Mouse (Mus musculus) B cell, adult 67 days (primary cell): ENCODE measurements around the gene Gm10401. TPM values are rescaled to one million over a fixed set of nuclear protein-coding genes. Genes with fewer than 3 reads are reported as not detected.

ENCODE experiments used
- total RNA-seq, 2 experiments: library from RNA; stranded (reverse); gene quantifications; 4 replicates each; pipeline ENCODE4 v1.2.4; 2023

The Gm10401 gene
- not detected for total RNA-seq

GRCm38 (mm10) chr5:115098195-115098594 is at the start of gene Gm10401:
Gm10401 (minus strand) TSS chr5:115098295.

GRCm38 (mm10) chr5:115134234-115135165 is 36.4 kb upstream of the Gm10401 start, which contains the start of gene Unc119b:
Unc119b (minus strand) TSS chr5:115134975.

GRCm38 (mm10) chr5:115118961-115119570 is 21.0 kb upstream of the Gm10401 start, which contains the start of gene Acads:
Acads (minus strand) TSS chr5:115119346.

Other genes starting within 250 kb of the Gm10401 start
- gene 4930519G04Rik, start 244.6 kb downstream of the Gm10401 start, total RNA-seq = under 1 TPM in 1 of 2 experiments, not detected in 1; 0.26 TPM
- not detected for gene Gm9936, start 239.6 kb downstream of the Gm10401 start, total RNA-seq
- 10 to 100 TPM in 1 of 2 experiments, 1 to 10 TPM in 1; 6.5 to 11.0 TPM for gene Oasl2, start 201.4 kb downstream of the Gm10401 start, total RNA-seq
- gene Oasl1, start 175.1 kb downstream of the Gm10401 start, total RNA-seq = 10 to 100 TPM; 17.6 to 26.5 TPM
- 10 to 100 TPM; 36.0 to 48.3 TPM for gene 2210016L21Rik, start 156.1 kb downstream of the Gm10401 start, total RNA-seq
- not detected for gene Hnf1a, start 127.2 kb downstream of the Gm10401 start, total RNA-seq
- 10 to 100 TPM; 52.6 to 56.1 TPM for gene Sppl3, start 87.2 kb downstream of the Gm10401 start, total RNA-seq
- 10 to 100 TPM; 15.7 to 20.1 TPM for gene Acads, start 21.1 kb upstream of the Gm10401 start, total RNA-seq
- 10 to 100 TPM; 42.6 to 43.8 TPM for gene Unc119b, start 36.7 kb upstream of the Gm10401 start, total RNA-seq
- gene Mlec, start 59.9 kb upstream of the Gm10401 start, total RNA-seq = 10 to 100 TPM; 83.4 to 92.8 TPM
- not detected for gene Cabp1, start 96.1 kb upstream of the Gm10401 start, total RNA-seq
- 10 to 100 TPM; 46.7 to 69.9 TPM for gene Pop5, start 137.5 kb upstream of the Gm10401 start, total RNA-seq
- 100 to 1,000 TPM; 138 to 150 TPM for gene Rnf10, start 174.6 kb upstream of the Gm10401 start, total RNA-seq
- gene Coq5, start 181.4 kb upstream of the Gm10401 start, total RNA-seq = 10 to 100 TPM; 27.1 to 35.5 TPM
- 100 to 1,000 TPM; 240 to 329 TPM for gene Dynll1, start 202.7 kb upstream of the Gm10401 start, total RNA-seq
- 10 to 100 TPM; 69.6 to 71.0 TPM for gene Srsf9, start 228.9 kb upstream of the Gm10401 start, total RNA-seq
- gene Gatc, start 242.9 kb upstream of the Gm10401 start, total RNA-seq = 10 to 100 TPM; 13.0 to 13.1 TPM
- gene Triap1, start 242.9 kb upstream of the Gm10401 start, total RNA-seq = 10 to 100 TPM; 24.3 to 26.9 TPM